In the genomic region with DNA sequence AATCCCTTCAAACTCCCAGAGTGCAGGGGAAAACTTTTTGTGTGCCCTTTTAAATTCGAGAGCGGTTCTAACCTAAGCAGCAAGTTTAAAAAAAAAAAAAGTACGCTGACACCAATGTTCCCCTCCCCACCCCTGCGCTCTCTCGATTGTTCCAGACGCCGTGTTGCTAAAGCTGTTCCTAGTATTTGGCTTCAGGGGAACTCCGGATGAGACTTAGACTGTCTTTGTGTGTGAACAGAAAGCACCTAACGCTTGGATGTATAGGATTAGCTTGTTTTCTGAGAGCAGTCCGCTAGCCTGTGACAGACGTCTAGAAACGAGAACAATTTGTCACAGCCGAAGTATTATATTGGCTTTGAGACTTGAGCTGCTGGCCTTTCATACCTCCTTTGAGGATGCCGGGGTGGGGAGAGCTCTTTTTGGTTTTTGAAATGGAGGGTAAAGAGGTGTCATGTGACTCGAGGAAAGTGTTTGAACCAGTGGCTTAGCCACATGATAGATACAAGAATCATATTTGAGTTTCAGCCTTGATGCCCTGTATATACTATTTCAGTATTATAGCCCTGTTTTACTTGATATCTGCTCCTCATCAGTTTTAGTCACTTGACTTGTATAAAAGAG, we compare ENCODE assay signal across 8 mouse cellular contexts. TPM values are rescaled to one million over a fixed set of nuclear protein-coding genes. Genes with fewer than 3 reads are reported as not detected.
DNase-seq lines count a peak whose midpoint lies in the region; ATAC-seq and TF ChIP-seq lines count a peak whose summit lies in the region.

No protein-coding gene starts in this region.

- H3K4me1 ChIP-seq in hindbrain, embryonic 10.5 days (replicated peaks) = peaks cover 12% of the 10 kb centered on the region
- peaks cover 4% of the 10 kb centered on the region; the same call in 1 of the 2 replicates for H3K4me1 ChIP-seq in lung, embryonic 14.5 days (ENCODE audit: insufficient read depth)
- H3K4me1 ChIP-seq in small intestine, adult 2 months (ENCODE audit: control insufficient read depth, insufficient read depth, insufficient read length, low read length) = peaks cover 2% of the 10 kb centered on the region; the same call in 1 of the 2 replicates

- no peak for TF ChIP-seq POLR2A in small intestine, adult 2 months (IDR thresholded peaks at IDR 0.05; ENCODE audit: low read depth, low read length)

- H3K27ac ChIP-seq in hindbrain, embryonic 10.5 days = peak overlapping the region; percentile 88
- H3K27ac ChIP-seq in lung, embryonic 14.5 days (ENCODE audit: low read depth) = no peak overlapping the region
- H3K27ac ChIP-seq in small intestine, adult 2 months (ENCODE audit: insufficient read depth, low read depth, low read length) = no peak overlapping the region

- H3K27me3 ChIP-seq in hindbrain, embryonic 10.5 days (ENCODE audit: insufficient read depth, poor library complexity, severe bottlenecking) = no peaks in the 10 kb centered on the region; the same call in 1 of the 2 replicates
- H3K27me3 ChIP-seq in lung, embryonic 14.5 days (ENCODE audit: insufficient read depth, low read length) = no peaks in the 10 kb centered on the region
- no peaks in the 10 kb centered on the region for H3K27me3 ChIP-seq in small intestine, adult 2 months (ENCODE audit: control insufficient read depth, insufficient read depth, low read length)

- no peak for ATAC-seq in lung, embryonic 14.5 days (ENCODE audit: insufficient read depth)

- WGBS in hindbrain, embryonic 10.5 days = 5% methylated on average over 15 of the region's 15 CpGs
- 5% methylated on average over 15 of the region's 15 CpGs for WGBS in lung, embryonic 14.5 days
- WGBS in small intestine, adult 2 months = 2% methylated on average over 15 of the region's 15 CpGs

- no peaks in the 10 kb centered on the region for H3K9me3 ChIP-seq in hindbrain, embryonic 10.5 days
- no peaks in the 10 kb centered on the region for H3K9me3 ChIP-seq in lung, embryonic 14.5 days (ENCODE audit: low read depth, low read length)

- TF ChIP-seq CTCF in lung, embryonic 14.5 days (IDR thresholded peaks at IDR 0.05; ENCODE audit: low read depth) = no peak
- no peak for TF ChIP-seq CTCF in small intestine, adult 2 months (IDR thresholded peaks at IDR 0.05; ENCODE audit: extremely low read depth, insufficient read length, insufficient replicate concordance, low read depth, low read length)

- H3K4me3 ChIP-seq in hindbrain, embryonic 10.5 days = peak overlapping the region; percentile 76
- H3K4me3 ChIP-seq in lung, embryonic 14.5 days (ENCODE audit: low read depth, low read length) = peak overlapping the region; percentile 99
- H3K4me3 ChIP-seq in small intestine, adult 2 months (ENCODE audit: low read depth, low read length) = peak overlapping the region; percentile 96

- peaks cover 20% of the 10 kb centered on the region for H3K36me3 ChIP-seq in hindbrain, embryonic 10.5 days
- 0 out of 2 replicates have a peak, but pooled peaks cover 6% of the 10 kb centered on the region for H3K36me3 ChIP-seq in lung, embryonic 14.5 days (ENCODE audit: insufficient read depth)
- H3K36me3 ChIP-seq in small intestine, adult 2 months (ENCODE audit: control insufficient read depth, insufficient read depth, low read length) = peaks cover 3% of the 10 kb centered on the region

- H3K4me2 ChIP-seq in lung, embryonic 14.5 days = peak overlapping the region; percentile 75

- peak overlapping the region; percentile 96 for H3K9ac ChIP-seq in lung, embryonic 14.5 days

- peak; percentile 15 for DNase-seq in testis, postnatal 14 days (ENCODE audit: low spot score)
- DNase-seq in testis, postnatal 10 days (ENCODE audit: low spot score) = no peak
- DNase-seq in c-Kit-positive CD71-positive TER-119-positive erythroid progenitor cells, embryonic 14.5 days (ENCODE audit: low spot score) = peak; percentile 66
- DNase-seq in hindbrain, embryonic 10.5 days (ENCODE audit: low spot score) = peak; percentile 19
- peak; percentile 14 for DNase-seq in lung, embryonic 14.5 days
- DNase-seq in cerebellum, postnatal 25 days = no peak
- DNase-seq in adrenal gland, adult 18-20 months (ENCODE audit: low spot score in 2 of 2) = no peak

RNA-seq across cellular contexts. Expression of a gene that starts 1.0 kb away (rescaled TPM):
- 13.4 and 15.1 TPM in 2 replicates for polyA plus RNA-seq in hindbrain, embryonic 10.5 days (2016; fragmentation: Nextera tagmentation; extraction: Ambion mirVana)
- 15.4 and 16.9 TPM in 2 replicates for polyA plus RNA-seq in lung, embryonic 14.5 days (2014; fragmentation: Nextera tagmentation; extraction: Ambion mirVana)
- 3.0 and 5.6 TPM in 2 replicates for polyA plus RNA-seq in small intestine, adult 2 months (2012; rRNA removed)
- 10 to 100 TPM; 21.0 to 22.9 TPM for total RNA-seq in adrenal gland, adult 18-20 months (2021)

RNA-seq across cellular contexts. Expression of a gene that starts 29.9 kb away (rescaled TPM):
- polyA plus RNA-seq in hindbrain, embryonic 10.5 days (2016; fragmentation: Nextera tagmentation; extraction: Ambion mirVana) = 56.5 and 58.0 TPM in 2 replicates
- polyA plus RNA-seq in lung, embryonic 14.5 days (2014; fragmentation: Nextera tagmentation; extraction: Ambion mirVana) = 52.4 and 53.9 TPM in 2 replicates
- 0.46 and 0.48 TPM in 2 replicates for polyA plus RNA-seq in small intestine, adult 2 months (2012; rRNA removed)
- 10 to 100 TPM; 24.7 to 28.4 TPM for total RNA-seq in adrenal gland, adult 18-20 months (2021)

RNA-seq across cellular contexts. Expression of a gene that starts 30.0 kb away (rescaled TPM):
- 0.06 and 0.09 TPM in 2 replicates for polyA plus RNA-seq in hindbrain, embryonic 10.5 days (2016; fragmentation: Nextera tagmentation; extraction: Ambion mirVana)
- not detected in 2 replicates for polyA plus RNA-seq in lung, embryonic 14.5 days (2014; fragmentation: Nextera tagmentation; extraction: Ambion mirVana)
- not detected in 2 replicates for polyA plus RNA-seq in small intestine, adult 2 months (2012; rRNA removed)
- not detected for total RNA-seq in adrenal gland, adult 18-20 months (2021)

RNA-seq across cellular contexts. Expression of a gene that starts 54.8 kb away (rescaled TPM):
- 0.16 TPM in 1 of 2 replicates, not detected in the other for polyA plus RNA-seq in hindbrain, embryonic 10.5 days (2016; fragmentation: Nextera tagmentation; extraction: Ambion mirVana)
- not detected in 2 replicates for polyA plus RNA-seq in lung, embryonic 14.5 days (2014; fragmentation: Nextera tagmentation; extraction: Ambion mirVana)
- polyA plus RNA-seq in small intestine, adult 2 months (2012; rRNA removed) = not detected in 2 replicates
- not detected for total RNA-seq in adrenal gland, adult 18-20 months (2021)

Comparison
In these comparisons a context has a peak if more than half of its experiments do, and no peak if none do; other contexts are left out.
1. DNase-seq: peak in testis, postnatal 14 days (single experiment), c-Kit-positive CD71-positive TER-119-positive erythroid progenitor cells, embryonic 14.5 days (single experiment), hindbrain, embryonic 10.5 days (single experiment) and lung, embryonic 14.5 days (single experiment); none in testis, postnatal 10 days (single experiment), cerebellum, postnatal 25 days (0 of 2) and adrenal gland, adult 18-20 months (0 of 2).
2. RNA of a gene that starts 29.9 kb away (polyA plus RNA-seq): 56.5 to 58.0 TPM in hindbrain, embryonic 10.5 days and 52.4 to 53.9 TPM in lung, embryonic 14.5 days; 0.46 to 0.48 TPM in small intestine, adult 2 months; every median in the first group is over 10 times any median in the second.
3. Peak in every context shown above with its lines, with median percentiles within 50 percentile points of each other: H3K4me3 ChIP-seq.